Mouse (Mus musculus): ENCODE results near the gene Plppr2. TPM values are rescaled to one million over a fixed set of nuclear protein-coding genes. Genes with fewer than 3 reads are reported as not detected.

Gene Plppr2
- total and polyA plus RNA-seq, 3 experiments, result not detected

- Histone ChIP-seq H3K27ac (ENCODE audit: insufficient read depth, low read depth) (no peak within 1 kb of the TSS), H3K9me3 (replicated peaks; ENCODE audit: low read length) (no peaks in the 10 kb centered on the region), H3K36me3 (replicated peaks in 1 of 2; ENCODE audit: control insufficient read depth in 1 of 2, insufficient read depth in 1 of 2, low read length in 1 of 2) (no peaks in the 10 kb centered on the region), H3K4me3 (replicated peaks in 1 of 3; ENCODE audit: low read depth in 2 of 3, low read length in 2 of 3, poor library complexity in 1 of 3) (peak within 1 kb of the TSS; percentile 53 to 73 (median 53)), H3K4me1 (ENCODE audit: control insufficient read depth in 1 of 2, insufficient read depth in 2 of 2) (peaks cover 10 to 11% of the 10 kb centered on the region in 2 experiments; a peak in 3 of 4 replicates), H3K27me3 (replicated peaks) (peaks cover 51% of the 10 kb centered on the region), H3K4me2 (ENCODE audit: insufficient read depth, low read depth, poor library complexity, severe bottlenecking) (peak within 1 kb of the TSS; percentile 60), H3K79me2 (replicated peaks; ENCODE audit: control insufficient read depth, extremely low read depth, insufficient read depth, poor library complexity, severe bottlenecking) (no peaks in the 10 kb centered on the region), H3K9ac (ENCODE audit: insufficient read depth, low read depth) (peak within 1 kb of the TSS; percentile 35)
- in situ Hi-C loops (cut with MboI; ENCODE audit: low pct_ligation_motif_present, low pct_unique_long_range_greater_than_20kb, low sequenced_read_pairs), result no loop called here
- peak; percentile 96 for DNase-seq (ENCODE audit: extremely low read depth)
- TF ChIP-seq RCOR1 (conservative IDR thresholded peaks at IDR 0.05; ENCODE audit: low read depth, low read length), result no peak
- no peak for TF ChIP-seq CTCF (conservative IDR thresholded peaks at IDR 0.05 in 1 of 2, IDR thresholded peaks at IDR 0.05 in 1 of 2; ENCODE audit: low read depth in 2 of 2, low read length in 2 of 2)
- no peak for TF ChIP-seq ELF1 (IDR thresholded peaks at IDR 0.05; ENCODE audit: low read depth, low read length)
- no peak for TF ChIP-seq POLR2AphosphoS2 (IDR thresholded peaks at IDR 0.05; ENCODE audit: low read depth, low read length)
- TF ChIP-seq E2F4 (IDR thresholded peaks at IDR 0.05; ENCODE audit: insufficient replicate concordance, low read depth, low read length), result no peak
- no peak for TF ChIP-seq ZNF384 (IDR thresholded peaks at IDR 0.05; ENCODE audit: low read depth, low read length)
- TF ChIP-seq MEF2A (IDR thresholded peaks at IDR 0.05; ENCODE audit: borderline replicate concordance, low read depth, low read length), result no peak
- TF ChIP-seq CHD2 (IDR thresholded peaks at IDR 0.05; ENCODE audit: low read length), result no peak
- no peak for TF ChIP-seq MAFK (IDR thresholded peaks at IDR 0.05; ENCODE audit: insufficient replicate concordance, low read length)
- no peak for TF ChIP-seq USF1 (IDR thresholded peaks at IDR 0.05; ENCODE audit: low read depth, low read length)
- no peak for TF ChIP-seq CHD1 (IDR thresholded peaks at IDR 0.05; ENCODE audit: low read depth, low read length)
- peak; percentile 66; the same call in 1 of the 2 replicates for TF ChIP-seq SIN3A (IDR thresholded peaks at IDR 0.05; ENCODE audit: low read length)
- peak; percentile 18; the same call in 1 of the 2 replicates for TF ChIP-seq HCFC1 (IDR thresholded peaks at IDR 0.05; ENCODE audit: low read depth, low read length)
- peak; percentile 48 for TF ChIP-seq POLR2A (IDR thresholded peaks at IDR 0.05; ENCODE audit: low read depth, low read length)
- no peak for TF ChIP-seq RAD21 (IDR thresholded peaks at IDR 0.05; ENCODE audit: low read depth, low read length)
- no peak for TF ChIP-seq ZC3H11A (IDR thresholded peaks at IDR 0.05; ENCODE audit: low read depth, low read length)
- 0 out of 2 replicates have a peak, but pooled peaks have one; percentile 21 for TF ChIP-seq BHLHE40 (IDR thresholded peaks at IDR 0.05; ENCODE audit: low read depth, low read length)
- peak; percentile 61 for TF ChIP-seq MXI1 (IDR thresholded peaks at IDR 0.05; ENCODE audit: low read depth, low read length)
- TF ChIP-seq UBTF (IDR thresholded peaks at IDR 0.05; ENCODE audit: low read depth, low read length), result no peak
- TF ChIP-seq MAX (IDR thresholded peaks at IDR 0.05; ENCODE audit: low read length), result no peak
- peak; percentile 50; the same call in 1 of the 2 replicates for TF ChIP-seq TCF12 (IDR thresholded peaks at IDR 0.05; ENCODE audit: low read depth, low read length)
- peak; percentile 59; the same call in 1 of the 2 replicates for TF ChIP-seq MAZ (IDR thresholded peaks at IDR 0.05; ENCODE audit: low read depth, low read length)
- no peak for TF ChIP-seq PAX5 (IDR thresholded peaks at IDR 0.05; ENCODE audit: low read length)
- dilution Hi-C loops (cut with MboI; ENCODE audit: extremely low pct_ligation_motif_present, extremely low pct_unique_long_range_greater_than_20kb, low sequenced_read_pairs), result no loop called here
Measured at GRCm38 (mm10) chr9:21918035-21918592, 18.7 kb upstream of the Plppr2 start, which contains the start of gene Rab3d. Gene Rab3d (minus strand): TSS chr9:21918192.

All from CH12.LX (cell line).